Mouse (Mus musculus): Measurements from ENCODE around the gene Ube4a.

GRCm38 (mm10) chr9:44986976-44987375, 21.6 kb upstream of the Ube4a start:
- TF ChIP-seq CTCF (IDR thresholded peaks at IDR 0.05; ENCODE audit: control insufficient read depth, insufficient read depth, insufficient read length) (no peak), FOSL1 (IDR thresholded peaks at IDR 0.05; ENCODE audit: insufficient read depth, low read length, poor library complexity, severe bottlenecking) (no peak), MYOG (IDR thresholded peaks at IDR 0.05; ENCODE audit: control insufficient read depth, extremely low read depth, insufficient read length) (no peak), CEBPB (IDR thresholded peaks at IDR 0.05; ENCODE audit: low read depth) (no peak)
